Mouse (Mus musculus): Measurements from ENCODE around the gene Klhl3.
"Not testable (repeated sequence)": the region's sequence is repeated elsewhere in the genome, so short reads cannot be mapped to it uniquely, and the experiment has no call there.

The Klhl3 gene

DNA sequence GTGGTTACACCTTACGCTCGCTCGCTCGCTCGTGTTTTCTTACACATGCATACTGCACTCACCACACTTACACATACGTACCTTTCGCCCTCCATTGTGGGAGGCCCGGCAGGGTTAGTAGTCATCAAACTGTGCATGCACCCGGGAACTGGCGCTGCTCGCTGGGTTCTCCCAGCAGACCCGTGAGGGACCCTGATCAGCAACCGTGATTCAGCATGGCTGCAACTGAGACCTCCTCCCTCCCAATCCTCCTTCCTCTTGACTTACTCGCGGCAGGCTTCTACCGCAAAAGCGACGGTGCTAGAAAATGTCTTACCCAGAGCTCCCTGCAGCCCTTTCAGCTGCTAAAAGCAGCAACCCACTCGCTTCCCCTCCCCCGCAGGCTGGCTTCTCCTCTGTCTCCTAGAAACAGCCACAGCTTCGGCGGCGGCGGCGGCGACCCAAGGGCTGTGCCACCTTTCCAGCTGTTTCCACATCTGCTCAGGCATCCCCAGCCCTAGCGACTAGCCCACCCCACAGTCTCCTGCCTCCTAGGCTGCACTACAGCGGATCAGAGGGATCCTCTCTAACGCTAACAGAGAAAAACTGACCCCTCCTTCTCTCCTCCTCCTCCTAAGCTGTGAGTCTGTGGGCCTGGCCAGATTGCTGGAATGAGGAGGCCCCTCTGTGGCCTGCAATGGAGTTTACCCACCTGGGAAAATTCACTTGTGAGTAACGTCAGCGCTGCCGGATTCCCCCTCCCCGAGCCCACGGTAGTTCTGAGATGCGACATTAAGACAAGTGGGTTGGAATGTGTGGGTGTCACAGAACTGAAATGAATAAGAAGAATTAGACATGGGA is at the start of gene Klhl3:
TSS of gene Klhl3 (minus strand) at position 532 of the 840 bp plus-strand sequence.
- peak; percentile 77 to 85 for DNase-seq (ENCODE audit: low spot score in 2 of 2)

DNA sequence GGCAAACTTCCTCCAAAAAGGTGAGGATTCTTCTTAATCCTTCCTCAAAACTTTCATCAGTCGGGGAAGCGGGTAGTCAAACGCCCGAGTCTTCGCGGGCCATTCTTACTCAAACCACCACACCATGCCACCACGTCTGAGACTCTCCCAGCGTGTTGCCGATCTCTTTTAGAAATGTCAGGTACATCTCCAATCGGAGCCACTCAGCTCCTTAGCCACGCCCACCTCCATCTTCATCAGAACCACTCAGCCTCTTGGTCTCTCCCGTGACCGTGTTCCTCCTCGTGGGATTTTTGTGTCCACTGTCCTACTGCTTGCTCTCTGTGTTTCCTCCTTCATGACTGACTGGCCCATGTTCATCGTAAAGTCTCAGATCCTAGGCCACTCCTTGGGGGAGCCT is 47.4 kb upstream of the Klhl3 start:
- no peak for DNase-seq (ENCODE audit: low spot score in 2 of 2)

DNA sequence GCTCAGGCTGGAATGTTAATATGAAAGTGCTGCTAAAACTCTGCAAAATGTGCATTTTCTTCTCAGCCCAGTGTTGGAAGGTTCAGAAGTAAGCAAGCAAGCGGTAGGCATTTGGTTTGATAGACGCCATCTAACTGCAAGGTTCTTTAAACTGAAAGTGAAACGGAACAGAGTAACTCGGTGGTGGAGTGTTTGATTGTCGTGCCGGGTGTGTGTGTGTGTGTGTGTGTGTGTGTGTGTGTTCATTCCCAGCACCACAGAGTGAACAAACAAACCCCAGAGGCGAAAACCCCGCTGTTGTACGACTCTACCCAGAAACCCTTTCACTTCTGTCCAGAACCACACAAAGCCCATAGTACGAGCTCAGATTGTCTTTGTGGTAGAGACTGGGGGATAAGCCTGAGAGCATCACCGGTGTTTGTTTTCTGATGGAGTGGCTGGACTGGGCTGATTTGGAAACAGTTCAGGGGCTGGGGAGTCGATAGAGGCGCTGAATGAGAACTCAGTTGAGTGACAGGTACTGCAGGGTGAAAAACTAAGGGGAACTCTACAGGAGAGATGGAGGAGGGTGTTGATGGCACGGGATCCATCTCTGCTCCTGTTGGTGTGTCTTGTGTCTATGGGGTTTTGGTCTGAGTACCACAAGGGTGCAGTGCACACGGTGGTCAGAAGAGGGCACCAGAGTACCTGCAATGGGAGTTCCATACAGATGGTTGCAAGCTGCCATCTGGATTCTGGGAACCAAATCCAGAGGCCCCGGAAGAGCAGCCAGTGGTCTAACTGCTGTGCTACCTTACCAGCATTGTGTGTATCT is 44.9 kb upstream of the Klhl3 start:
- DNase-seq (ENCODE audit: low spot score in 2 of 2) = peak; percentile 80 to 85

DNA sequence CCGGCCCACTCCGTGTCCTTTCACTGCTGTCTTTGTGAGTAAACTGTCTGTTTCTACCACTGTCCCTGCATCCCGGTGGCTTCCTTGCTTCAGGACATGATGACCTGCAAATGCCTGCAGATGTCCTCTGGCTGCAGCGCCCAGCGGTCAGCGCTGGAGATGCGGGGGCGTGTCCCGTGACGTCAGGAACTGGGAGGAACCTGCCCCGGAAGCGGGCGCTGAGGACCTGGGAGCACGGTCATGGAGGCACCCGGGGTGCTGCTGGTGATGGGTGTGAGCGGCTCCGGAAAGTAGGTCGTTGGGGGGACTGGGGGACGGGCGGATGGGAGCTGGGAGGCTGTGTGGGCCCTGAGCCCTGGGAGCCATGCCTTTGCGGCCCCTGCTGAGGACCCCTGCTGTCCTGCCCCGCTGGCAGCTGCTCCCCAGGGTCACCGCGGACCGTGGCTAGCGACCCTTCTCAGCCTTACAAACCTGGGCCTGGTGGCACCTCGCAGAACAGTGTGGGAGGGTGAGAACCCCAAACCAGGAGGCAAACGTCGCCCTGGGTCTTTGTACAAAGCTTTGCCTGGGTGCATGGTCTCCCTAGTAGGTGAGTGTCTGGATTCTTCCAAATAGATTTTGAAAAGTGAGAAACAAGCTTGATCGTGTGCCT is 44.2 kb upstream of the Klhl3 start, which contains the start of gene Idnk:
TSS of gene Idnk (plus strand) at position 203 of the 652 bp plus-strand sequence.
- peak; percentile 66 to 79 for DNase-seq (ENCODE audit: low spot score in 2 of 2)

DNA sequence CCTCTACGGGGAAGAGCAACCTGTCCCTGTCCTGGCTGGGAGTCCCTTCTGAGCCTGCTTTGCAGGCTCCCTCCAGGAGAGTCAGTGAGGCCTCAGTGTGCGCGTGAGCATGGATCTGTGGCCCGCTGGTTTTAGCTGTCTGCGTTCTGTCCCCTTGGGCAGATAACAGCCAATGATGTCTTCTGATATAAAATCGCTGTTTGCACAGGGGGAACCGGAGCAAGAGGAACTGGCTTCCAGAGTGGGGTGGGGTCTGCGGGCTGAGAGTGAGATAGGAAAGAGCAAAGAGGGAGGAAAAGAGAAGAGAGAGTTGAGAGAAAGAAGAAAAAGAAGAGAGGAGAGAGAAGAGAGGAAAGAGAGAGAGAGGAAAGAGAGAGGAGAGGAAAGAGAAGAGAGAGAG is 43.6 kb upstream of the Klhl3 start:
- no peak for DNase-seq (ENCODE audit: low spot score in 2 of 2)

DNA sequence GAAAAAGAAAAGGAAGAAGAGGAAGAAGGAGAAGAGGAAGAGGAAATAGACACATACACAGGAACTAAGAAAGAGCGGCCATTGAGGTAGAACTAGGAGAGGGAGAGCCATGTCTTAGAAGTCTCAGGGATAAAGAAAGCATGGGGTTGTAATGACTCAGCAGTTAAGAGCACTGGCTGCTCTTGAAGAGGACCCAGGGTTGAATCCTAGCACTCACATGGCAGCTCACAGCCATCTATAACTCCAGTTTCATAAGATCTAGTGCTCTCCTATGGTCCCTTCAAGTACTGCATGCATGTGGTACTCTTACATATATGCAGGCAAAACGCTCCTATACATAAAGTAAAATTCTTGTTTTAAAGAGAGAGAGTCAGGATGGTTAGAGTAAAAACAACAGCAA is 42.6 kb upstream of the Klhl3 start:
- no peak for DNase-seq (ENCODE audit: low spot score in 2 of 2)

DNA sequence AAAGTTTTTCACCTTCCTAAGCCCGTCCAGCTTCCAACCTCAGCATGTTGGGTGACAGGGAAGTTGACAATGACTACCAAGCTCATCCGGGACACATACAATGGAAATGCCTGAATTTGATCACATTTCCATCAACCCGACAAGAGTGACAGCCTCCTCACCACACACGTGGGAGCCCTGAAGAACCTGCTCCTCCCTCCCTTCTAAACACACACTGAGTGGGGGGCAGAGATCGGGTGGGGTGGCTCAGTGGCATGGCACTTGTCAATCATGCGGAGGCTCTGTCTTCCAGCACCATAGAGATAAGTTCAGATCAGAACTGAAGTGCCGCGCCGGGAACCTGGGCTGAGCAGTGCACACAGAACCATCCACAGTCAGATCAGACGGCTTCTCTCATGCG is 37.0 kb upstream of the Klhl3 start:
- DNase-seq (ENCODE audit: low spot score in 2 of 2) = no peak

DNA sequence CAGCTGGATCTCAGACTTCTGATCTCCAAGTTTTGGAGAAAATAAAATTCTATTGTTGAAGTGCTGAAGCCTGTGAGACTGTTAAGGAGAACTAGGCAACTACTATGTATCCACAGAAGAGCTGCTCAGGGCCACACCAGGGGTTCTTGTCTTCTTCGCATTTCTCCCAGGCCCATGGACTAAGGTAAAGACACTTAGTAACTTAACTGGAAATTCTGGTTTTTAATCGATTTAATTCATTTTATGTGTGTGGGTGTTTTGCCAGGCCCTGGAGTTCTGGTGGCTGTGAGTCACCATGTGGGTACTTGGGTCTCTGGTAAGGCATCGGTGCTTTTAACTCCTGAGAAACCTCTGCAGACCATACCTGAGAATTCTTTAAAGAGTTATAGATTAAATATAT is 36.2 kb upstream of the Klhl3 start:
- DNase-seq (ENCODE audit: low spot score in 2 of 2) = no peak

DNA sequence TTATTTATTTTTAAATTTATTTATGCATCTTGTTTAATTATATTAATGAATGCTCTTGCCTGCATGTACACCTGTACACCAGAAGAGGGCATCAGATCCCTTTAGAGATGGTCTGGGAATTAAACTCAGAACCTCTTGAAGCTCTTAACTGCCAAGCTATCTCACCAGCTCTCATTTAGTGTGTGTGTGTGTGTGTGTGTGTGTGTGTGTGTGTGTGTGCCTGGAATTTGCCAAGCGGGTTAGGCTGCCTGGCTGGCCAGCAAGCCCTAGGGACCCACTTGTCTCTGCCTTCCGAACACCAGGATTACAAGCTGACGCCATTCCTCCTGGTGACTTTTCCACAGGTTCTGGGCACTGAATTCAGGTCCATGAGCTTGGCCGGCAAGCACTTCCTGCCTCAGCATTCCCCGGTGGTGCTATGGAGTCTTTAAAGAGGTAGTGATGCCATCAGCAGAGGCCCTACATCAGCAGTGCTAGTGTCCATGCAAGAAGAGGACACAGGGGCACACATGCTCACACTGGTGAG is 35.7 kb upstream of the Klhl3 start:
- no peak for DNase-seq (ENCODE audit: low spot score in 2 of 2)

DNA sequence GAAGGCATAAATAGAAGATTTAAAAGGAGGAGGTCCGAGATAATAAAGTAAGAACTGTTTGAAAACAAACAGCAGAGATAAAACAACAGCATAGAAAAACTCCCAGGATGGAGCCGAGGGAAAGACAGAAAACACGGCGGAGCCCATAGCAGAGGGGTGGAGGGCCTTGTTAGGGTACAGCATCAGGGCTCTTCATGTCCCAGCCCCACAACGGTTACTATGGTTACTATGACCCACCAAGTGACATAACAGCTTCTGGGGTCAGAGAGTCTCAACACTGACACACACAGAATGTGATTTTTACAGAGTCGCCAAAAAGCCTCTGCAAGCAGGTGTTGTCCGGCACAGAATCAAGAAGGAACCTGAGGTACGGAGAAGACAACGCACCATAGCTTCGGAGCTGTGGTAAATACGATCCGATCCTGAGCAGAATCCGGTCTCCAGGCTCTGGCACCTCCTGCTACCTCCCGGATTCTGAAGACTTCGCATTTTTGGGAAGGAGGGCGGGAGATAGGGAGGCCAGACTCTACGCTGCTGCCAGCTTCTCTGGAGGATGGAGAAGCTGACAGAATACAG is 35.0 kb upstream of the Klhl3 start:
- DNase-seq (ENCODE audit: low spot score in 2 of 2) = no peak

DNA sequence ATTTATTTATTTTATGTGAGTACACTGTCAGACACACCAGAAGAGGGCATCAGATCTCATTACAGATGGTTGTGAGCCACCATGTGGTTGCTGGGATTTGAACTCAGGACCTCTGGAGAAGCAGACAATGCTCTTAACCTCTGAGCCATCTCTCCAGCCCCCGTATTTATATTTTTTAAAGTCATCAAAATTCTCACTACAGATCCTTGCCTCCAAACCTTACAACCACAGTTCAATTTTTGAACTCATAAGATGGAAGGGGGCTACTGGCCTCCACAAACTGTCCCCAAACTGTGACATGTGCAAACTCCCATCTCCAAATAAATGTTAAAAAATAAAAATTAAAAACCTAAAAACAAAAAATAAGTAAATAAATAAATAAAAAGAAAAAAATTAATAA is 34.4 kb upstream of the Klhl3 start:
- no peak for DNase-seq (ENCODE audit: low spot score in 2 of 2)

DNA sequence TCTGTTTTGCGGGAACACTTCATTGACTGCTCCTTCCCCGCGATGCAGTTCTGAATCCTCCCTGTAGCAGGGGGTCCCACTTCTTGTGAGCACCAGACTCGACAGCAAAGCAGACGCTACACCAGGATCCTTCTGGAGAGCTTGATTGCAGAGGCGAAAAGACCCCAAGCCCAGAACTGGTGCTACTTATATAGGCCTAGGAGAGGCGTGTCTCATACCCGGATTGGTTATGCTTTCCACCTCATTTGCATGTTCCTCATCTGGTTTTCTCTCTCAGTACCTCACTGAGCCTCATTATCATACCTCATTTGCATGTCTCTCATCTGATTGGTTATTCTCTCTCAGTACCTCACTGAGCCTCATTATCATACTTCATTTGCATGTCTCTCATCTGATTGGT is 33.2 kb upstream of the Klhl3 start:
- DNase-seq (ENCODE audit: low spot score in 2 of 2) = not testable (repeated sequence)

DNA sequence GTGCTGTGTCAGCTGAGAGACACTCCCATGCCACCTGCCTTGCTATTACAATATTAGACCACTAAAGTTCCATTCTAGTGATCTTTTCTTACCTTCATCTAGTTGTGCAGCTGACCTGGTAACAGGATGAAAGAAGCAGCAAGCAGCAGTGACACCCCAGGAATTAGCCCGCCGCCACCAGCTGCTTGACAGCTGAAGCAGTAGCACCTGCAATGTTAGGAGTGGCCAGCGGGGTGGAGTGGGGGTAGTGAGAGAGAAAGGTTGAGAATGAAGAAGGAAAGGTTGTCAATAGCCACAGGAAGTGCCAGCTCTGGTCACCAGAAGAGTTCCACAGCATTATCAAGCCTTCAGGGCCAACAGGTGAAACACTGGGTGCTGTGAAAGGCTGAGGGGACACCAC is 18.3 kb upstream of the Klhl3 start:
- DNase-seq (ENCODE audit: low spot score in 2 of 2) = no peak

DNA sequence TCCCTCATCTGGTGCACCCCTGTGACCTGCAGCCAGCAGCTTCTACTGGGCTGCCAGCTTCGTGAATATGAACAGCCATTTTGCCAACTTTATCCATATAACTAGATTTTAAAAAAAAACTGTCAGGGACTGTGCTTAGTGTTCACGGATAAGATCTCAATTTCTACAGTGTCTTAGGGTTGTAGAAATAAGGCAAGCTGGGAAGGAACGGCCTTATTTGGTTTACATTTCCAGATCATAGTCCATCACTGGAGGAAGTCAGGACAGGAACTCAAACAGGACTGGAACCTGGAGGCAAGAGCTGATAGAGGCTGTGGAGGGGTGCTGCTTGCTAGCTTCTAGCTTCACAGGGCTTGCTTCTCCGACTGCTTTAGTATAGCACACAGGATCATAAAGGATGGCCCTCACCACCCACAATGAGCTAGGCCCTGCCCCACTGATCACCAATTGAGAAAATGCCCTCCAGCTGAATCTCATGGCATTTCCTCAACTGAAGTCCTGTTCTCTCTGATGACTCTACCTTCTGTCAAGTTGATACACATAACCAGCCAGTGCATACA is 16.4 kb upstream of the Klhl3 start:
- no peak for DNase-seq (ENCODE audit: low spot score in 2 of 2)

DNA sequence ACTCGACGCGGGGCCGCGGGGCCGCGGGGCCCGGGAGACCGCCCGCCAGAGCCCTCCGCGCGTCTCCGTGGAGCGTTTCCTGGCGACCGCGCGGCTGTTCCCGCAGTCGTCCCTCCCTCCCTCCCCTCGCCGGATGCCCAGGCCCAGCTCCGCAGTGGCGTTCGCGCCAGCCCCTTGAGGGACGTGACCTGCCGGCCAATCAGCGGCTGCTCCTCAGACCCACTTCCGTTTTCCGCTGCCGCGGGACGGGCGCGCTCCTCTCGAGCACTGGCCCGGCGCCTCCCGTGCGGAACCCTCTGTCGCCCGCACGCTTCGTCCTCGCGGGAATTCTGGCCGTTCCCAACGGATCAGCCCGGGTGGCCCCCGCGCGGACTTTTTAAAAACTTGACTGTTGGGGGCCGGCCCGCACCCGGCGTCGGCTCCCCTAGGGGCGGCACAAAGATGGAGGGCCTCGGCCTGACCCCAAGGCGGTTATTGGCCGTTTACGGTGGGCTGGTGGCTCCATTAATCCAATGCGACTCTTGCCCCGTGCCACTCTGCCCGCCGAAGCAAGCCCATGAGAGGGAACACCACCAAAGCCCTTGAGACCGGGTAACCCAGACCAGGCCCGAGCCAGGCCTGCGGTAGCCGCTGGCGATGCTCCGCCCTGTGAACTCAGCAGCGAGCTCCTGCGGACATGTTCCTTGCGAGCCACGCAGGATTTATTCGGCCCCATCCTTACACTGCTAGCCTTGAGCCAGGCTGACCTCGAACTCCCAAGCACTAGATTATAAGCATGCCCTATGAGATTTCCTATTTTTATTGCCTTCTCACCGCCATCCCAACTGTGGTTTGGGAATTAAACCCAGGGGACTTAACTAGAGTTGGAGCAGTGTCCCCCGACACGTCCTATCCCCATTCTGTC is 15.6 kb upstream of the Klhl3 start:
- DNase-seq (ENCODE audit: low spot score in 2 of 2) = peak; percentile 94 to 97

DNA sequence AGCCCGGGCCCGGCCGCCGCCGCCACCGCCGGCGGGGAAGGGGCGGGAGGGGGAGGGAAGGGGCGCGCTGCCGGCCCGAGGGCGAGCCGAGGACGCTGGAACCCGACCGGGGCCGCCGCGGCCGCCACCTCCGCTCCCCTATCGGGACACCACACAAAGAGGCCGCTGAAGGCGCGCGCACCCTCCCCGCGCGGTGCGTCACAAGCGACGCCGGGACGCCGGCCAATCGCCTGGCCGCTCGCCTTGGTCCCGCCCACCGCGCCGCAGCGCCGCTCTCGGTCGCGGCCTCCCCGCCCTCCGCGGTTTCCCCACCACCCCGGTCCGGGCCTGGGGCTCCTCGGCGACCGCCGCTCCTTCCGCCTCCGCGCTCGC is 15.0 kb upstream of the Klhl3 start, which contains the start of gene Hnrnpa0:
TSS of gene Hnrnpa0 (minus strand) at position 161 of the 372 bp plus-strand sequence.
- DNase-seq (ENCODE audit: low spot score in 2 of 2) = peak; percentile 88 to 94

DNA sequence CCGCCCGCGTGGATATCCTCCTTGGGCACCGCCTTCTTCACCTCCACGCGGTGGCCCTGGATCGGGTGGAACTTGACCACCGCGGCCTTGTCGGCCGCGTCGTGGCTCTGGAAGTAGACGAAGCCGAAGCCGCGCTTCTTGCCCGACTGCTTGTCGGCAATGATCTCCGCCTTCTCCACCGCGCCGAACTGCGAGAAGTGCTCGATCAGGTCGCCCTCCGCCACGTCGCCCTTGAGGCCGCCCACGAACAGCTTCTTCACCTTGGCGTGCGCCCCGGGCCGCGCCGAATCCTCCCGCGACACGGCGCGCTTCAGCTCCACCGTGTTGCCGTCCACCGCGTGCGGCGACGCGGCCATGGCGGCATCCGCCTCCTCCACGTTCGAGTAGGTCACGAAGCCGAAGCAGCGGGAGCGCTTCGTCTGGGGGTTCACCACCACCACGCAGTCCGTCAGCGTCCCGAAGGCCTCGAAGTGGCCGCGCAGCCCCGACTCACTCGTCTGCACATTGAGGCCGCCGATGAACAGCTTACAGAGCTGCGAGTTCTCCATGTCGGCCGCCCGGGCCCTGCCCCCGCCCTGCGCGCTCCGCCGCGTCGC is 14.5 kb upstream of the Klhl3 start:
- peak in 1 of 2 experiments; percentile 75 for DNase-seq (ENCODE audit: low spot score in 2 of 2)

DNA sequence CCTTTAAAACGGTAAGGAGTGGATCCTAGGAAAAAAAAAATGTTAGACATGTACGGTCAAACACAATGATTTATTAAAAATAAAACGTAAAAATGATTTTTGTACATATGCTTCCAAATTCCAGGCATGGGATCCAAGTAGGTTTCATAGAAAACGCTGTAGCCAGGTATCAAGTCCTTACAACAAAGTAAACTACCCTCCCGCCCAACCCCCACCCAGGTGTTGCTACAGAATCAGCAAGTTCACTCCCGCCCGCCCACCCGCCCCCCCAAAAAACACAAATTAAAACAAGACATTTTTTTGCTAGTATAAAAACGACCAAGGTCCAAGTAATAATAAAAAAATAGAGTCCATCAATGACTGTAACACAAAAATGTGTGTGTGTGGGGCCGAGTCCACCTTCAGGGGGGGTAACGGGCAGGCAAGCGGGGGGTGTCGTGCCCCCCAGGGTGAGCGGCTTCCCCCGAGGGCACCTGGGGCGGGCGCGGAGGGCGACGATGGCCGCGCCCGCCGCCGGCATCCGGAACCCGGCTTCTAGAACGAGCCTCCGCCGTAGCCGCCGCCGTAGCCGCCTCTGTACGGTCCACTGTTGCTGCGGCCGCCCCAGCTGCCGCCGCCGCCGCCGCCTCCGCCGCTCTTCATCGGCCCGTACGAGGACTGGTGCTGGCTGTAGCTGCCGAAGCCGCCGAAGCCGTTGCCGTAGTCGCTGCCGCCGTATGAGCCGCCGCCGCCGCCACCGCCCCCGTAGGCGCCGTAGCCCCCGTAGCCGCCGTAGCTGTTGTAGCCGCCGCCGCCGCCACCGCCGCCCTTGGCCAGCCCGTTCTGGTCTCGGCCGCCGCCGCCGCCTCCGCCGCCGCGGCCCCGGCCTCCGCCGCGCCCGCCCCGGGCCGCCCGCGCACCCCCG is 13.7 kb upstream of the Klhl3 start:
- DNase-seq (ENCODE audit: low spot score in 2 of 2) = no peak

DNA sequence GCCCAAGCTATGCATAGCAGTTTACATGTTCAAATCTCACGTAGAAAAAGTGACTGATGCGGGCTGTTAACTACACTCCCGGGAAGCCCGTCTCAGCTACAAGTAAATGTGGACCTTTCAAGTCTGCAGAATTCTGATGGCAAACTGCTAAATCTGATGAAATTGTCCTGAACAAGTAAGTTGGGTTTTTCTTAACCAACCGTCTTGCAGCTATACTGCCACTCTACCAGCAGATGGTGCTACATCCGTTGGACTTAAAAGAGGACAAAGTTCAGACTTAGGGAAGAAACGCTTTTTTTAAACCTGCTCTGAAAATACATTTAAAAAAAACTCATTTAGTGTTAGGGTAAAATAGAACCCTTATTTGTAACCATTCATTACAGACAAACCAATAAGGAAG is 12.7 kb upstream of the Klhl3 start:
- no peak for DNase-seq (ENCODE audit: low spot score in 2 of 2)
